Mouse (Mus musculus) left cerebral cortex, postnatal 36 days (tissue): Measurements from ENCODE around the gene Man1c1. TPM values are rescaled to one million over a fixed set of nuclear protein-coding genes. Genes with fewer than 3 reads are reported as not detected.

ENCODE experiments used
- DNase-seq, 2 experiments: peaks; one replicate each; pipeline ENCODE4 v3.0.0; 2021 to 2022; ENCODE audit warnings: low spot score in 2 of 2, mixed read lengths in 1 of 2
- intact Hi-C: fragments of 180-260 bp; cut with DNase I; formaldehyde crosslinking; loops from one replicate; pipeline ENCODE4 v1.15.1; 2025
- total RNA-seq, 2 experiments: library from RNA; stranded (reverse); gene quantifications; 2 replicates each; pipeline ENCODE4 v1.2.3; 2021

Gene Man1c1
- total RNA-seq, 2 experiments from 2014 or later, result 37.8 to 42.0 TPM

- intact Hi-C loops, result no loop called here
- DNase-seq, result no peak
Measured at GRCm38 (mm10) chr4:134538997-134539580, 165.0 kb downstream of the Man1c1 start.

GRCm38 (mm10) chr4:134535787-134536151 is 168.3 kb downstream of the Man1c1 start:
- DNase-seq, result peak; percentile 47 to 59

GRCm38 (mm10) chr4:134534932-134535786 is 168.9 kb downstream of the Man1c1 start, which contains the start of gene Mtfr1l:
Gene Mtfr1l (minus strand): TSS chr4:134535387.
- DNase-seq, result peak; percentile 96 to 97
- intact Hi-C loops, result loop anchor here (2.0 kb wide), 1 partner anchor 18 kb away; no protein-coding TSS in a partner anchor

More at GRCm38 (mm10) chr4:134535787-134536151, 168.3 kb downstream of the Man1c1 start:
- intact Hi-C loops, result loop anchor here (2.0 kb wide), 1 partner anchor 19 kb away; no protein-coding TSS in a partner anchor

DNA sequence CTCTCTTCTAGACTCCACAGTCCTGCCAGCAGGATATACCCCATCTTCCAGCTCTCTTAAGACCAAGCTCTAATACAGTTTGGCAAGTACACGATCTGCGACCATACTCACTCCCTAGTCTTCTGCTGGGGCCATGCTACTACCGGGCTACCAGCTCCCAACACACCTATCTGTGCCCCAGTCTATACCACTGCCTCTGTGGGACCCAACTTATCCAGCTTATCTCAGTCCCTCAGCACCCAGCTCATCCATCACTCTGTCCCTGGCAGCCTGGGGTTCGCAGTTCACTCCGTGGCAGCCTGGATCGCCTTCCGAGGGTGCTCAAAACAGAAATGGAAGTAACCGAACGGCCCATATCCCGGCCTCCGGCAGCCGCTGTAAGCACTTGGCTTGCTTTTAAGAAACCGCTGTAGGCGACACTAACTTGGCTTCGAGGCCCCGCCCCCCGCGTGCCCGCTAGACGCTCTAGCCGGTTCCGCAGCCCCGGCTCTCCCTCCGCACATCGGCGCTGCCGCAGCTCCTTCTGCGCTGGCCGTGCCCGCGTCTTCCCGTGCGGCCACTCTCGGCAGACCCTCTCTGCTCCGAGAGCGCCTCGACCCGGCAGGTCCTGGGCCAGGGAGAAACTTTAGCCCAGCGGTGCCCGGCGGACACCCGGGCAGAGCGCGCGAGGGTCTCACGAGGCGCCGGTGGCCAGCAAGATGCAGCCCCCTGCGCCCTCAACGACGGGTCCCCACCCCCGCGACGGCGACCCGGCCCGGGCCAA is 169.8 kb downstream of the Man1c1 start:
- DNase-seq, result peak; percentile 41 to 57
- intact Hi-C loops, result loop anchor here (2.0 kb wide), 1 partner anchor 18 kb away; no protein-coding TSS in a partner anchor

- no peak for DNase-seq
- intact Hi-C loops, result no loop called here
Measured at GRCm38 (mm10) chr4:134533421-134533820, 170.7 kb downstream of the Man1c1 start.

DNA sequence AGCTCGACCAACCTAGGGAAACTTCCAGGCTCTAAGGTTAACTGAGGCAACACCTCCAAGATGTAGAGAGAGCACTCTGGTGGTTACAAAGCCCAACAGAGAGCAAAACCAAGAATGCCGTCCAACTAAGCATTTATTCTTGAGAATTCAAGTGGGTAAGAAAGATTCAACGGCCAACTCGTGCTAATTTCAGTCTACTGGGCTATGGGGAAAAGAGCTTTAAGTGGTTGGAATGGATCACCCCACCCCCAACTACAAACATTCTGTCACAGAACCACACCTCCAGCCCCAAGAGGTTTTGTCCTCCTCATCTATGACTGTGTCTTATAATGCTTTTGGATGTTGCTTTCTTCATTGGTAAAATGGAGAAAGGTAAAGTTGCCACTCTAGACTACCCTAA is 171.2 kb downstream of the Man1c1 start:
- intact Hi-C loops, result no loop called here

DNA sequence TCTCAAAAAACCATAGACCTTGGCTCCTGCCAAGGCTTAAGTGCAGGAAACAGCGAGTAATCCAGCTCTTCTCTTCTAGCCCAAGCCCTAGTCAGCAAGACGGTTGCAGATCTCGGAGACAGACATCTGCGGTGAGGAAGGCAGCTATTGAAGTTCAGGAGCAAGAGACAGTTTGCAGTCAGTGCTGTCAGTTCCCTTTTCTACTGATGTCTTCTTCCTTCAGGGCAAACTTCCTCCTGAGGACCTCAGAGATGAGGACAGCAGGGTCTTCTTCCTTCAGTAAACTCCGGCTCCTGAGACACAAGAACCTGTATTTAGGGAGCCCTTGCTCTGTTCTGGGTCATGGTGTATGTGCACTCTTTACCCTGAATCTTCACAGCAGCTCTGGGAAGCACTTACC is 177.9 kb downstream of the Man1c1 start:
- DNase-seq, result no peak
- intact Hi-C loops, result no loop called here

More for the DNA sequence above, 171.2 kb downstream of the Man1c1 start:
- DNase-seq, result no peak

DNA sequence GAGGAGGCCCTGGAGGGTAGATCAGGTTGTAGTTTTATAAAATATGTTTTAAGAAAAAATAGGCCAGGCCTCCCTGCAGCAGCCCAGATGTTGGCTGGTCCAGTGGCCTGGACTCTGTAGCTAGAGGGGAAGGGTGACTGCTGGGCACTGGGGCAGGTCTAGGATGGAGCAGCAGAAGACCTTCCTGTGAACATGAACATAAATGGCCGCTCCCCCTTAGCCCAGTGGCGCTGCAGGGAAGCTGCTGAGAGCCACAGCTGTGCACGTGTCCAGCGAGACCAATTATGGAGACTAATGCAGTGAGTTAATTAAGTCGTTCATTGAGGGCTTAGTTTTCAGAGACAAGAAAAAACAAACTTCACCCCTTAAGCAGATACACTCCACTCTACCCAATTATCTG is 178.3 kb downstream of the Man1c1 start:
- intact Hi-C loops, result no loop called here
- DNase-seq, result no peak

DNA sequence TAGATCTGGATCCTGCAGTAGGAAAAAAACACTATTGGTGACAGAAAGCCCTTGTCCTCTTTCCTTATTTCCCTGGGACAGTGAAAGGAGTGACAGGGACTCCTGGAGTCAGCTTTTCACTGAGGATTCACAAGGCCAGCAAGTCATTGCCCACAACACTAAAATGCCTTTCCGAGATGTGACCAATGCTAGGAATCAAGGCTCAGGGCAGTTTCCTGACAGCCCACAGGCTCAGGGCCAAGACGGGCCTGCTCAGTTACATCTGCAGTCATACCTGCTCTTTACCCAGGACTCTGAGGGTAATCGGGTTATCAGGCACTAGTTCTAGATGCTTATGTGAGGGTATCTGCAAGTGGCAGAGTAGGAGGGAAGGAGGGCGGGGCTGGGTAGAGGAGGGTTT is 180.6 kb downstream of the Man1c1 start:
- DNase-seq, result no peak
- intact Hi-C loops, result no loop called here

- DNase-seq, result no peak
- intact Hi-C loops, result no loop called here
Measured at GRCm38 (mm10) chr4:134519281-134519680, 184.8 kb downstream of the Man1c1 start.

- intact Hi-C loops, result no loop called here
Measured at GRCm38 (mm10) chr4:134518541-134518940, 185.5 kb downstream of the Man1c1 start.

GRCm38 (mm10) chr4:134517719-134518118 is 186.4 kb downstream of the Man1c1 start:
- DNase-seq, result peak in 1 of 2 experiments; percentile 48
- intact Hi-C loops, result loop anchor here (2.0 kb wide), 1 partner anchor 17 kb away; the partner anchor contains the start of gene Mtfr1l

More at GRCm38 (mm10) chr4:134518541-134518940, 185.5 kb downstream of the Man1c1 start:
- DNase-seq, result no peak

DNA sequence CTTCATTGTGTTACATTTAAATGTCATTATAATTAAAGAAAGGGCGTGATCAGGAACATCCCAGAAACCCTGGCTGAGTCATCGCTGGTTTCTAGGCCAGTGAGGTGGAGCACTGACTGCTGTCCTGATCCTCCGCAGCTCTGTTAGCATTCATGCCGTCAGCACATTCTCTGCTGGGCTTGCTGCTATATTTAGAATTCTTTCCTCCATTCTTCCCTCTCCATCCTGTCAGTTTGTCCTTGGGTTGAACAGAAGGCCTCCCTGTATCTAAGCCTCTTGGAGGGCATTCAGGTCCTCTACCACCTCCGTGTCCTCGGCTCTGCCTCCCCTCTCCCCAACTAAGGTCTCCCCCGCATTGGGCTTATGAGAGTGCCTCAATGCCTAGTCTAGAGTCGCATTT is 187.1 kb downstream of the Man1c1 start:
- peak; percentile 35 to 47 for DNase-seq

GRCm38 (mm10) chr4:134515614-134516013 is 188.5 kb downstream of the Man1c1 start:
- intact Hi-C loops, result loop anchor here (2.0 kb wide), 1 partner anchor 19 kb away; the partner anchor contains the start of gene Mtfr1l
- no peak for DNase-seq

More for the DNA sequence above, 187.1 kb downstream of the Man1c1 start:
- intact Hi-C loops, result loop anchor here (2.0 kb wide), 1 partner anchor 18 kb away; the partner anchor contains the start of gene Mtfr1l

DNA sequence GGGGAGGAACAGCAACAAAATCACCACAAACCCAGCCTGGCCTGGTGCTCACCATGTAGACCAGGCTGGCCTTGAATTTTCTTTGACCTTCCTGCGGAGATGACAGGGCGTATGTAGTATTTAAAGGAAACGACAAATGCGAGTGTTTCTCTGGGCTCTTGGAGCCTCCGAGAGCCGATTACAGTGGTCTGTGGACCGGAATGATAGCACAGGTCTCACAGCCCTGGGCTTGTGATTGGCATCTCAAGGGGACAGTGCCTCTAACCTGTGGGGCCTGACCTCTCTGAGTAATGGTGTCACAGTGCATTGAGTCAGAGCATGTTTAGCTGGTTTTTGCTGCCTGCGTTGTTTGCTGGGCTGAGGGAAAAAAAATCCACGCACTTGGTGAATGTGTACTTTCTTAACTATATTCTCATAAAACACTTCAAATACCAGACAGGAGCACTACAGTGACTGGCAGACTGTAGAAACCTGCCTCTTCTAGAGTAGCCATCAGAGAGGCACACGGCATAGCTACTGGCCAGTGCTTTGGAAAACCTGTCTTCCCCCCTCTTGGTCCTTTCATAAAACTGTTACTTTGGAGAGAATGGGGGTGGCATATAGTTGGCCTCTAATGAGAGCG is 189.7 kb downstream of the Man1c1 start:
- DNase-seq, result no peak
- intact Hi-C loops, result no loop called here

GRCm38 (mm10) chr4:134512798-134513197 is 191.3 kb downstream of the Man1c1 start:
- intact Hi-C loops, result no loop called here
- DNase-seq, result no peak

GRCm38 (mm10) chr4:134511730-134512129 is 192.4 kb downstream of the Man1c1 start:
- no peak for DNase-seq
- intact Hi-C loops, result no loop called here
